In the genomic region with DNA sequence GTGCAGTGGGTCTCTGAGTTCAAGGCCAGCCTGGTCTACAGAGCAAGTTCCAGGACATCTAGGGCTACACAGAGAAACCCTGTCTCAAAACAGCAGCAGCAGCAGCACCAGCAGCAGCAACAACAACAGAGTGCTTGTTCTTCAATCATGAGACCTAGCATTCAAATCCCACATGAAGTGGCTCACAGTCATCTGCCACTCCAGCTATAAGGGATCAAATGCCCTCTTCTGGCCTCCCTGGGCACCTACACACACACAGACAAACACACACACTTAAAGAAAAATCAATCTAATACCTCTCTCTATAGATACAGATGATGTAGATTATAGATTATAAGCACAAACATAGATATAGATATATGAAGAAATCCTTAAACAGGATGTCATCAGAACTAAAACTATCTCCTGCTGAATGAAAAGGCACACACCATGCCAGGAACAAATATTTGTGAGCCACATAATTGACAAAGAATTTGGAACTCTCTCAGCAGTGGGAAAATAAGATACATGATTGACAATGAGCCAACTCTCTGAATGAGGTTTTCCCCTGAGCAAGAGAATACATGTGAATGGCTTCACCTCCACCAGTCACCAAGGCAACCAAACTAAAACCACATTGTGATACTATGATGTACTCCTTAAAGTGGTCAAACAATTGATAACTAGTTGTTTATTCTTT, we compare ENCODE assay signal across 17 mouse cellular contexts.
DNase-seq lines count a peak whose midpoint lies in the region; ATAC-seq and TF ChIP-seq lines count a peak whose summit lies in the region.
"Had no signal": no experiment of that assay in that cellular context is flagged by ENCODE, and none has a peak within 500 bp of the region (broad histone marks: within the 10 kb centered on the region; RNA-seq: fewer than 3 reads in every experiment).

No protein-coding gene starts in this region.

- no peak overlapping the region for H3K27ac ChIP-seq in kidney, postnatal 0 days
- H3K27ac ChIP-seq: hindbrain, embryonic 15.5 days had no signal

- ATAC-seq in kidney, postnatal 0 days (replicated peaks; ENCODE audit: low FRiP score, low read depth) = no peak
- ATAC-seq: midbrain, embryonic 16.5 days had no signal

- peak; percentile 44 for TF ChIP-seq CTCF in kidney, postnatal 0 days (IDR thresholded peaks at IDR 0.05; ENCODE audit: low read depth)

- no peak overlapping the region for H3K4me2 ChIP-seq in kidney, postnatal 0 days (ENCODE audit: low read length)
- H3K4me2 ChIP-seq: heart, embryonic 11.5 days; hindbrain, embryonic 15.5 days had no signal

- H3K9ac ChIP-seq in kidney, postnatal 0 days (ENCODE audit: low read depth, low read length) = no peak overlapping the region
- H3K9ac ChIP-seq: hindbrain, embryonic 15.5 days had no signal

- H3K4me1 ChIP-seq in kidney, postnatal 0 days (replicated peaks; ENCODE audit: insufficient read depth, low read length) = no peaks in the 10 kb centered on the region

- H3K9me3 ChIP-seq in kidney, postnatal 0 days (replicated peaks; ENCODE audit: low read length) = no peaks in the 10 kb centered on the region

- DNase-seq in kidney, postnatal 0 days (ENCODE audit: low spot score) = no peak
- no peak for DNase-seq in kidney, postnatal 14 days
- DNase-seq in 3134 (ENCODE audit: extremely low read depth, insufficient read length, low spot score) (peak; percentile 78), 3T3-L1 (ENCODE audit: low read depth, low spot score) (peak; percentile 84), ZHBTc4 (ENCODE audit: low read depth, low spot score) (peak; percentile 40)
- no peak for DNase-seq in spleen, adult 18-20 months
- no peak for DNase-seq in embryo, embryonic 10.5 days (ENCODE audit: low spot score)
- DNase-seq: cerebellum, postnatal 14 days; gastrocnemius, postnatal 25 days; heart, postnatal 36 days; kidney, adult 8-10 months; layer of hippocampus, postnatal 36 days; right cerebral cortex, adult 18-20 months; thymus, postnatal 14 days had no signal

- no peak overlapping the region for H3K4me3 ChIP-seq in kidney, postnatal 0 days (replicated peaks; ENCODE audit: low read depth, low read length)
- H3K4me3 ChIP-seq: hindbrain, embryonic 15.5 days had no signal

- no peaks in the 10 kb centered on the region for H3K27me3 ChIP-seq in kidney, postnatal 0 days (ENCODE audit: insufficient read depth, low read length)
- H3K27me3 ChIP-seq: hindbrain, embryonic 15.5 days had no signal

- H3K36me3 ChIP-seq in kidney, postnatal 0 days (ENCODE audit: insufficient read depth, low read length) = no peaks in the 10 kb centered on the region
- H3K36me3 ChIP-seq: hindbrain, embryonic 15.5 days had no signal

Comparison
In these comparisons a context has a peak if more than half of its experiments do, and no peak if none do; other contexts are left out.
1. DNase-seq: peak in 3134 (single experiment), 3T3-L1 (single experiment) and ZHBTc4 (single experiment); none in kidney, postnatal 0 days (single experiment), kidney, postnatal 14 days (single experiment), spleen, adult 18-20 months (0 of 2) and embryo, embryonic 10.5 days (single experiment).